28 mouse cellular contexts compared by ENCODE assay signal in the genomic region with DNA sequence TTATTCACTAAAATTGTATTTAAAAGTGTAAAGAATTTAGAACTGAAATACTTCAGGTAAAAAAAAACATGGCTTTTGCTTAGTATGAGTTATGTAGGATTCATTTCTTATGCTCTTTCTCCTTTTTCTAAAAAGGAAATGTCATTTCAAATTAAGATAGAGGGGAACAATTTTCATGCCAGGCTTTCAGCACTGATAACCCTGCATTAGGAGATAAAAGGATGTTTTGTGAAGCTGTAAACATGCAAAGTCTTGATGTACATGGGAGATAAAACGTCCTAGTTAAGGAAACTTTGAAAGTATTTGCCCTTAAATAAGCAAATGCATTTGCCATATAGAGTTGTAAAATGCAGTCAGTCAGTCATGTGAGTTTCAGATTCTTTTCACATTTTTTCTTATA.
"Had no signal": no experiment of that assay in that cellular context is flagged by ENCODE, and none has a peak within 500 bp of the region (broad histone marks: within the 10 kb centered on the region; RNA-seq: fewer than 3 reads in every experiment).

No protein-coding gene starts in this region.

- H3K27me3 ChIP-seq: limb, embryonic 12.5 days; limb, embryonic 13.5 days; limb, embryonic 15.5 days; liver, embryonic 12.5 days; liver, embryonic 13.5 days; liver, embryonic 15.5 days; lung, embryonic 15.5 days; megakaryocyte, embryonic 14.5 days; midbrain, embryonic 12.5 days; midbrain, embryonic 13.5 days; midbrain, embryonic 15.5 days; neural tube, embryonic 12.5 days had no signal

- H3K9me3 ChIP-seq: limb, embryonic 10.5 days; limb, embryonic 12.5 days; limb, embryonic 13.5 days; limb, embryonic 15.5 days; liver, embryonic 12.5 days; liver, embryonic 13.5 days; liver, embryonic 15.5 days; lung, embryonic 15.5 days; megakaryocyte, embryonic 14.5 days; midbrain, embryonic 10.5 days; midbrain, embryonic 12.5 days; midbrain, embryonic 13.5 days; midbrain, embryonic 15.5 days; neural tube, embryonic 12.5 days had no signal

- H3K36me3 ChIP-seq: limb, embryonic 10.5 days; limb, embryonic 12.5 days; limb, embryonic 13.5 days; limb, embryonic 15.5 days; liver, embryonic 12.5 days; liver, embryonic 13.5 days; liver, embryonic 15.5 days; lung, embryonic 15.5 days; midbrain, embryonic 10.5 days; midbrain, embryonic 12.5 days; midbrain, embryonic 13.5 days; midbrain, embryonic 15.5 days; neural tube, embryonic 12.5 days had no signal

- H3K9ac ChIP-seq: limb, embryonic 12.5 days; limb, embryonic 13.5 days; limb, embryonic 15.5 days; liver, embryonic 12.5 days; liver, embryonic 13.5 days; liver, embryonic 14.5 days; liver, embryonic 15.5 days; liver, postnatal 0 days; lung, embryonic 14.5 days; lung, embryonic 15.5 days; midbrain, embryonic 12.5 days; midbrain, embryonic 13.5 days; midbrain, embryonic 15.5 days; neural tube, embryonic 12.5 days had no signal

- DNase-seq: left cerebral cortex, postnatal 4 days; liver; liver, embryonic 13.5 days; liver, postnatal 0 days; lung, adult 18-20 months; lung, adult 2 months; lung, embryonic 14.5 days; lung, postnatal 10 days; lung, postnatal 14 days; lung, postnatal 36 days; lung, postnatal 4 days; midbrain, embryonic 14.5 days had no signal

- H3K4me3 ChIP-seq: limb, embryonic 10.5 days; limb, embryonic 12.5 days; limb, embryonic 13.5 days; limb, embryonic 15.5 days; liver, embryonic 12.5 days; liver, embryonic 13.5 days; liver, embryonic 15.5 days; lung, embryonic 15.5 days; megakaryocyte, embryonic 14.5 days; midbrain, embryonic 10.5 days; midbrain, embryonic 12.5 days; midbrain, embryonic 13.5 days; midbrain, embryonic 15.5 days; myocyte; neural tube, embryonic 12.5 days had no signal

- H3K27ac ChIP-seq: limb, embryonic 10.5 days; limb, embryonic 12.5 days; limb, embryonic 13.5 days; limb, embryonic 15.5 days; liver, embryonic 12.5 days; liver, embryonic 13.5 days; liver, embryonic 14.5 days; liver, embryonic 15.5 days; lung, embryonic 15.5 days; macrophage; midbrain, embryonic 10.5 days; midbrain, embryonic 12.5 days; midbrain, embryonic 13.5 days; midbrain, embryonic 15.5 days; neural tube, embryonic 12.5 days had no signal

- H3K4me1 ChIP-seq: limb, embryonic 10.5 days; limb, embryonic 12.5 days; limb, embryonic 13.5 days; limb, embryonic 15.5 days; liver, embryonic 12.5 days; liver, embryonic 13.5 days; liver, embryonic 15.5 days; lung, embryonic 15.5 days; megakaryocyte, embryonic 14.5 days; midbrain, embryonic 10.5 days; midbrain, embryonic 12.5 days; midbrain, embryonic 13.5 days; midbrain, embryonic 15.5 days; neural tube, embryonic 12.5 days had no signal
